Mouse (Mus musculus) kidney, postnatal 0 days (tissue): ENCODE measurements around the gene Gm11397. TPM values are rescaled to one million over a fixed set of nuclear protein-coding genes. Genes with fewer than 3 reads are reported as not detected.
"Not testable (repeated sequence)": the region's sequence is repeated elsewhere in the genome, so short reads cannot be mapped to it uniquely, and the experiment has no call there.

Experiments used
- ATAC-seq: fragments of 200-750 bp; cut with Nextera tagmentation; replicated peaks from 2 replicates; pipeline ENCODE4 v1.8.0; 2017; ENCODE audit warnings: low read depth, moderate number of reproducible peaks, moderate TSS enrichment, moderate library complexity; ENCODE audit not compliant: low FRiP score
- DNase-seq: peaks from one replicate; pipeline ENCODE4 v3.0.0-alpha.2; 2016; ENCODE audit warnings: low spot score
- H3K27ac ChIP-seq: fragments of 300-500 bp; sonication (generic); 2 replicates; pipeline ENCODE4 v1.5.1; 2014; ENCODE audit warnings: mild to moderate bottlenecking
- H3K27me3 ChIP-seq: fragments of 300-500 bp; sonication (generic); 2 replicates; pipeline ENCODE4 v1.6.1; 2014; ENCODE audit warnings: low read length, mixed read lengths; ENCODE audit not compliant: insufficient read depth
- H3K36me3 ChIP-seq: fragments of 300-500 bp; sonication (generic); 2 replicates; pipeline ENCODE4 v1.6.1; 2014; ENCODE audit warnings: low read length, mixed read lengths; ENCODE audit not compliant: insufficient read depth
- H3K4me1 ChIP-seq: fragments of 300-500 bp; sonication (generic); replicated peaks from 2 replicates; pipeline ENCODE4 v1.6.1; 2014; ENCODE audit warnings: antibody characterized with exemption, low read length, mixed read lengths; ENCODE audit not compliant: insufficient read depth
- H3K4me2 ChIP-seq: fragments of 300-500 bp; sonication (generic); 2 replicates; pipeline ENCODE4 v1.6.1; 2014; ENCODE audit warnings: mild to moderate bottlenecking, low read length, moderate library complexity, mixed read lengths
- H3K4me3 ChIP-seq: fragments of 300-500 bp; sonication (generic); replicated peaks from 2 replicates; pipeline ENCODE4 v1.5.1; 2014; ENCODE audit warnings: low read depth, low read length
- H3K9ac ChIP-seq: fragments of 300-500 bp; sonication (generic); 2 replicates; pipeline ENCODE4 v1.6.1; 2014; ENCODE audit warnings: low read depth, low read length
- H3K9me3 ChIP-seq: fragments of 300-500 bp; sonication (generic); replicated peaks from 2 replicates; pipeline ENCODE4 v1.6.1; 2016; ENCODE audit warnings: low read length, inconsistent platforms, mixed read lengths
- WGBS: fragments of 180-500 bp; shearing (Covaris S2); extraction: QIAGEN DNeasy Blood & Tissue Kit; methylation state at CpG from one replicate; pipeline ENCODE4 v1.1.7; 2014; 5-methylcytosine and 5-hydroxymethylcytosine counted together
- polyA plus RNA-seq: library from polyadenylated mRNA; unstranded; fragments of >200 nt; fragmentation: Nextera tagmentation; extraction: Ambion mirVana; gene quantifications from 2 replicates; pipeline ENCODE4 v1.2.1, GENCODE M21; 2015

Gm11397 gene
- polyA plus RNA-seq: not detected in 2 replicates

DNA sequence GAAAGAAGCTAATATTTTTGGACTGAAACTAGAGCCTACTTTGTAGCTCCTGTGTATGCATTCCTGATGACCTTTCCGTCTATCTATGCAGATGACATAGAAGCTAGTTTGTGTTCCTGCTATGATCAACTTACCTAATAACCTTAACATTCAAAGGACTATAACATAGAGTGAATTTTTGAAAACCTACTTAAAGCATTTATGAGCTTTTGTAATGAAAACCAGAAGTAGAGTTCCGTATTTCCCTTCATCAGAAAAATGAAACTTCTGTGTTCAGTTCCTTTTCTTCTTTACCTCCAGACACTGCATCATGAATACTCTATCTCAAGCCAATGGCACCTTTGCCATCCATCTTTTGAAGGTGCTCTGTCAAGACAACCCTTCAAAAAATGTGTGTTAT, at the start of gene Gm11397:
Gm11397 (plus strand) TSS at position 301 of the 400 bp plus-strand sequence.
- H3K36me3 ChIP-seq, DNase-seq, H3K27ac ChIP-seq, H3K9me3 ChIP-seq, H3K4me1 ChIP-seq, H3K4me2 ChIP-seq, ATAC-seq, H3K4me3 ChIP-seq, H3K9ac ChIP-seq, H3K27me3 ChIP-seq: not testable (repeated sequence)
- WGBS: 80% methylated on average over 1 of the region's 2 CpGs

DNA sequence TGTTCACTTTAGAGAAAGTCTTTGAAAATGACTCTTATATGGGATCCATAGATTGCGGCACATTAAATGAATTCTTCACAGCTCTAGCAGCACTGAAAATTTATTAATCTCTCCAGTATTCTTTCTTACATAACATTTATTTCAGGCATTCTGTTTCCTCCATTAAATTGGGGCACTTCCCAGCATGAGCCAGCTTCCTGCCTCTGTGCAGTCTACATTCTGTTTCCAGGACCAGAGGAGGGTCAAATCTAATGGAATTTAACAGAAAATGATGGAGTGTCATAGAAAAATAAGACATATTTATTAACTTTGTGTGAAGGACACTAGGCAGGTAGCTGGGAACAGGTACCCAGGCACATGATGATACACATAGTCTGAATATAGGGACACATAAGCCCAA, 38.9 kb upstream of the Gm11397 start:
- not testable (repeated sequence) for H3K27me3 ChIP-seq, H3K36me3 ChIP-seq, H3K4me2 ChIP-seq, H3K4me1 ChIP-seq, H3K27ac ChIP-seq, ATAC-seq, H3K4me3 ChIP-seq, H3K9me3 ChIP-seq, DNase-seq, H3K9ac ChIP-seq
- no CpG with 5 or more reads among the region's 1 CpGs for WGBS

DNA sequence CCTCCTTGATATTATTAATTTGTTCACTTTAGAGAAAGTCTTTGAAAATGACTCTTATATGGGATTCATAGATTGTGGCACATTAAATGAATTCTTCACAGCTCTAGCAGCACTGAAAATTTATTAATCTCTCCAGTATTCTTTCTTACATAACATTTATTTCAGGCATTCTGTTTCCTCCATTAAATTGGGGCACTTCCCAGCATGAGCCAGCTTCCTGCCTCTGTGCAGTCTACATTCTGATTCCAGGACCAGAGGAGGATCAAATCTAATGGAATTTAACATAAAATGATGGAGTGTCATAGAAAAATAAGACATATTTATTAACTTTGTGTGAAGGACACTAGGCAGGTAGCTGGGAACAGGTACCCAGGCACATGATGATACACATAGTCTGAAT, 37.2 kb downstream of the Gm11397 start:
- not testable (repeated sequence) for H3K27ac ChIP-seq, ATAC-seq, H3K36me3 ChIP-seq, H3K4me1 ChIP-seq, H3K27me3 ChIP-seq, H3K4me3 ChIP-seq, H3K4me2 ChIP-seq, H3K9me3 ChIP-seq, H3K9ac ChIP-seq, DNase-seq

Other genes with a start within 250 kb of the Gm11397 start
- not detected in 2 replicates for gene Serpinb9c, start 236.0 kb upstream of the Gm11397 start, polyA plus RNA-seq
- not detected in 2 replicates for gene Serpinb9d, start 202.8 kb upstream of the Gm11397 start, polyA plus RNA-seq
- gene Serpinb9e, start 146.1 kb upstream of the Gm11397 start, polyA plus RNA-seq: not detected in 2 replicates
- gene Serpinb9f, start 71.7 kb upstream of the Gm11397 start, polyA plus RNA-seq: not detected in 2 replicates
- gene Serpinb9g, start 89.0 kb downstream of the Gm11397 start, polyA plus RNA-seq: not detected in 2 replicates